Mouse (Mus musculus) right cerebral cortex, adult 2 months (tissue): Measurements from ENCODE around the gene Osgin1.
A peak's percentile ranks its signal among the peaks of the same experiment; 100 is the strongest.

ENCODE experiments used
- DNase-seq, 2 experiments: peaks; one replicate each; pipeline ENCODE4 v3.0.0; 2021 to 2022; ENCODE audit warnings: low spot score in 2 of 2

Osgin1 gene

GRCm38 (mm10) chr8:119442013-119442412 is 8.1 kb downstream of the Osgin1 start:
- DNase-seq = no peak

- DNase-seq = no peak
Measured at GRCm38 (mm10) chr8:119442970-119443369, 9.0 kb downstream of the Osgin1 start.

- peak; percentile 90 to 94 for DNase-seq
Measured at GRCm38 (mm10) chr8:119446211-119446989, 12.5 kb downstream of the Osgin1 start, which contains the start of gene Necab2. Necab2 (plus strand) TSS chr8:119446719.

GRCm38 (mm10) chr8:119446990-119447780 is 13.3 kb downstream of the Osgin1 start:
- DNase-seq = no peak

- DNase-seq = no peak
Measured at GRCm38 (mm10) chr8:119447781-119448170, 13.9 kb downstream of the Osgin1 start.

- peak; percentile 69 to 74 for DNase-seq
Measured at GRCm38 (mm10) chr8:119449627-119450026, 15.7 kb downstream of the Osgin1 start.

- no peak for DNase-seq
Measured at GRCm38 (mm10) chr8:119451131-119451530, 17.2 kb downstream of the Osgin1 start.

GRCm38 (mm10) chr8:119452919-119453318 is 19.0 kb downstream of the Osgin1 start:
- no peak for DNase-seq

- DNase-seq = no peak
Measured at GRCm38 (mm10) chr8:119456045-119456444, 22.1 kb downstream of the Osgin1 start.

GRCm38 (mm10) chr8:119459724-119460123 is 25.8 kb downstream of the Osgin1 start:
- no peak for DNase-seq

GRCm38 (mm10) chr8:119461356-119461755 is 27.4 kb downstream of the Osgin1 start:
- no peak for DNase-seq

- DNase-seq = no peak
Measured at GRCm38 (mm10) chr8:119463709-119464108, 29.8 kb downstream of the Osgin1 start.

GRCm38 (mm10) chr8:119466105-119466504 is 32.2 kb downstream of the Osgin1 start:
- peak; percentile 54 to 61 for DNase-seq

GRCm38 (mm10) chr8:119466794-119467193 is 32.9 kb downstream of the Osgin1 start:
- no peak for DNase-seq

- no peak for DNase-seq
Measured at GRCm38 (mm10) chr8:119468091-119468490, 34.2 kb downstream of the Osgin1 start.

GRCm38 (mm10) chr8:119478684-119479083 is 44.8 kb downstream of the Osgin1 start:
- no peak for DNase-seq

- no peak for DNase-seq
Measured at GRCm38 (mm10) chr8:119484145-119484896, 50.4 kb downstream of the Osgin1 start.

- DNase-seq = no peak
Measured at GRCm38 (mm10) chr8:119487093-119487492, 53.2 kb downstream of the Osgin1 start.
